Mouse (Mus musculus): Measurements from ENCODE around the gene Tmem120b. TPM values are rescaled to one million over a fixed set of nuclear protein-coding genes. Genes with fewer than 3 reads are reported as not detected.
A peak's percentile ranks its signal among the peaks of the same experiment; 100 is the strongest.

Gene Tmem120b
- polyA plus RNA-seq, 1 experiment from 2014 or later = 9.0 TPM

- WGBS = 96% methylated on average over 1 of the region's 1 CpGs
- H3K4me1 ChIP-seq = peaks cover 22% of the 10 kb centered on the region
- H3K4me3 ChIP-seq (replicated peaks) = no peak overlapping the region
- H3K27me3 ChIP-seq = peaks cover 11% of the 10 kb centered on the region; the same call in 1 of the 2 replicates
- no peak overlapping the region for H3K4me2 ChIP-seq
- H3K9ac ChIP-seq = no peak overlapping the region
- H3K36me3 ChIP-seq (replicated peaks) = no peaks in the 10 kb centered on the region
- H3K27ac ChIP-seq = no peak overlapping the region
- peaks cover 6% of the 10 kb centered on the region; the same call in 1 of the 2 replicates for H3K9me3 ChIP-seq
- no peak for ATAC-seq (ENCODE audit: low FRiP score)
These were observed 11.4 kb downstream of the Tmem120b start for GRCm38 (mm10) chr5:123079568-123079967.

DNA sequence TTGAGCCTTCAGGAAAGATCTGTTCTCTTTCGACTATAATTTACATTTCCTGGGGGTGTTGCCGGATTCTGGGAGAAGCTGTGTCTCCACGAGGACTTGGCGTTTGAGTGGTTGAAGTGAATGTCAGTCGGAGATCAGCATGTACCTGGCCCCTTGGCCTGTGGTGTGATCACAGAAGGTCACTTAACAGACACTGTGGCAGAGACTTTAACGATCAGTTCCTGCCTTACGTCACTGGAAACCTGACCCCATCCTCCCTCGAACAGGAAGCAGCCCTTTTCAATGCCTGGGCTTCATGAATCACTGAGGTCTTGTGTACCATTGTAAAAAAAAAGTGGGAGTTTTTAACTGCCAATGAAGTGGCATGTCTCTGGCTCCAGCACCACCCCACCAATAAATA, 11.8 kb downstream of the Tmem120b start:
- ATAC-seq (ENCODE audit: low FRiP score) = no peak
- no peak overlapping the region for H3K4me3 ChIP-seq (replicated peaks)
- H3K9me3 ChIP-seq = peaks cover 6% of the 10 kb centered on the region; the same call in 1 of the 2 replicates
- H3K36me3 ChIP-seq (replicated peaks) = no peaks in the 10 kb centered on the region
- H3K9ac ChIP-seq = no peak overlapping the region
- 90% methylated on average over 8 of the region's 8 CpGs for WGBS
- peaks cover 22% of the 10 kb centered on the region for H3K4me1 ChIP-seq
- H3K4me2 ChIP-seq = no peak overlapping the region
- peaks cover 10% of the 10 kb centered on the region; the same call in 1 of the 2 replicates for H3K27me3 ChIP-seq
- no peak overlapping the region for H3K27ac ChIP-seq

GRCm38 (mm10) chr5:123080510-123080909, 12.3 kb downstream of the Tmem120b start:
- H3K27ac ChIP-seq = no peak overlapping the region
- H3K36me3 ChIP-seq (replicated peaks) = no peaks in the 10 kb centered on the region
- H3K9me3 ChIP-seq = peaks cover 6% of the 10 kb centered on the region; the same call in 1 of the 2 replicates
- ATAC-seq (ENCODE audit: low FRiP score) = no peak
- H3K9ac ChIP-seq = no peak overlapping the region
- peaks cover 19% of the 10 kb centered on the region for H3K4me1 ChIP-seq
- H3K27me3 ChIP-seq = peaks cover 6% of the 10 kb centered on the region; the same call in 1 of the 2 replicates
- no peak overlapping the region for H3K4me3 ChIP-seq (replicated peaks)
- 94% methylated on average over 12 of the region's 13 CpGs for WGBS
- no peak overlapping the region for H3K4me2 ChIP-seq

- Histone ChIP-seq H3K27ac (no peak overlapping the region), H3K4me2 (no peak overlapping the region), H3K4me1 (no peaks in the 10 kb centered on the region), H3K27me3 (no peaks in the 10 kb centered on the region), H3K36me3 (replicated peaks) (no peaks in the 10 kb centered on the region), H3K9me3 (peaks cover 6% of the 10 kb centered on the region; the same call in 1 of the 2 replicates), H3K9ac (no peak overlapping the region), H3K4me3 (replicated peaks) (no peak overlapping the region)
- 85% methylated on average over 13 of the region's 13 CpGs for WGBS
- ATAC-seq (ENCODE audit: low FRiP score) = no peak
These were observed 15.3 kb downstream of the Tmem120b start for GRCm38 (mm10) chr5:123083340-123084050.

- no peak for ATAC-seq (ENCODE audit: low FRiP score)
- no peaks in the 10 kb centered on the region for H3K4me1 ChIP-seq
- no peak overlapping the region for H3K4me3 ChIP-seq (replicated peaks)
- no peak overlapping the region for H3K27ac ChIP-seq
- 84% methylated on average over 2 of the region's 2 CpGs for WGBS
- H3K27me3 ChIP-seq = no peaks in the 10 kb centered on the region
- no peaks in the 10 kb centered on the region for H3K9me3 ChIP-seq
- H3K4me2 ChIP-seq = no peak overlapping the region
- no peak overlapping the region for H3K9ac ChIP-seq
- no peaks in the 10 kb centered on the region for H3K36me3 ChIP-seq (replicated peaks)
These were observed 18.3 kb downstream of the Tmem120b start for GRCm38 (mm10) chr5:123086501-123086900.

- Histone ChIP-seq H3K9me3 (no peaks in the 10 kb centered on the region), H3K27me3 (no peaks in the 10 kb centered on the region), H3K27ac (no peak overlapping the region), H3K4me2 (no peak overlapping the region), H3K36me3 (replicated peaks) (no peaks in the 10 kb centered on the region), H3K9ac (no peak overlapping the region), H3K4me3 (replicated peaks) (no peak overlapping the region), H3K4me1 (no peaks in the 10 kb centered on the region)
- ATAC-seq (ENCODE audit: low FRiP score) = no peak
- 95% methylated on average over 4 of the region's 4 CpGs for WGBS
These were observed 20.6 kb downstream of the Tmem120b start for GRCm38 (mm10) chr5:123088784-123089183.

GRCm38 (mm10) chr5:123090560-123091306, 22.5 kb downstream of the Tmem120b start:
- Histone ChIP-seq H3K27ac (no peak overlapping the region), H3K9ac (no peak overlapping the region), H3K9me3 (no peaks in the 10 kb centered on the region), H3K36me3 (replicated peaks) (no peaks in the 10 kb centered on the region), H3K4me1 (no peaks in the 10 kb centered on the region), H3K4me3 (replicated peaks) (no peak overlapping the region), H3K4me2 (no peak overlapping the region), H3K27me3 (no peaks in the 10 kb centered on the region)
- ATAC-seq (ENCODE audit: low FRiP score) = no peak
- WGBS = 85% methylated on average over 10 of the region's 10 CpGs

GRCm38 (mm10) chr5:123093077-123093633, 24.9 kb downstream of the Tmem120b start:
- Histone ChIP-seq H3K4me3 (replicated peaks) (no peak overlapping the region), H3K4me2 (no peak overlapping the region), H3K36me3 (replicated peaks) (no peaks in the 10 kb centered on the region), H3K27me3 (no peaks in the 10 kb centered on the region), H3K27ac (no peak overlapping the region), H3K4me1 (no peaks in the 10 kb centered on the region), H3K9ac (no peak overlapping the region), H3K9me3 (no peaks in the 10 kb centered on the region)
- 86% methylated on average over 14 of the region's 14 CpGs for WGBS
- ATAC-seq (ENCODE audit: low FRiP score) = no peak

DNA sequence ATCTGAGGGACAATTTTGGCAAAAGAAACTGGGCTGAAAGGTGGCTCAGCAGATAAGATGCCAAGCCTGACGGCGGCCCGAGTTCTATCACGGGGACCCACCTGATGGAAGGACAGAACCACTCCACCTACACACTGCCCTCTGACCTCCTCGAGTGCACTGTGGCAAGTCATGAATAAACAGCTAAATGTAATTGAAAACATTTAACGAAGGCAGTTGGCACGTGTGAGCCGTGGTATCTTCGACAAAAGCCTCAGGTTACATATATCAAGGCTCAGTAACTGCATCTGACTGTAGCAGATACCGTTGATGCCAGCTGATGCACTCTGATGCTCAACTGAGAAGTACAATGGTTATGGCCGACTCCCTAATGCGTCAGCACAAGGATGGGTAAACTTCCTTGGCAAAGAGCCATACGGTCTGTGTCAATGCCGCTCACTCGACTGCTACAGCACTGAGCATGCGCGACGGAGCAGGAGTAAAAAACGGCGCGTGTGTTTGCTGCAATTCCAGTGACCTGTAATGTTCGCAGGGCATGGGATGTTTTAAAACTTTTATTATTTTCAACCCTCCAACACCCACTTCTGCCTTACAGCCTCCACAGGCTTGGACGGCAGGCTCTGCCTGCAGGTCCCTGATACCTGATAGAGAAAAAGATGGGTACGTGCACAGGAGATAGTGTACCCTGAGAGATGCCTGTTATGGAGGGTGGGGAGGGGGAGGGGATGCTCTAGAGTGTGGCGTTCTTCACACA, 26.2 kb downstream of the Tmem120b start:
- Histone ChIP-seq H3K9me3 (no peaks in the 10 kb centered on the region), H3K27ac (no peak overlapping the region), H3K4me3 (replicated peaks) (no peak overlapping the region), H3K27me3 (no peaks in the 10 kb centered on the region), H3K4me2 (no peak overlapping the region), H3K4me1 (no peaks in the 10 kb centered on the region), H3K36me3 (replicated peaks) (no peaks in the 10 kb centered on the region), H3K9ac (no peak overlapping the region)
- 88% methylated on average over 25 of the region's 25 CpGs for WGBS
- no peak for ATAC-seq (ENCODE audit: low FRiP score)

DNA sequence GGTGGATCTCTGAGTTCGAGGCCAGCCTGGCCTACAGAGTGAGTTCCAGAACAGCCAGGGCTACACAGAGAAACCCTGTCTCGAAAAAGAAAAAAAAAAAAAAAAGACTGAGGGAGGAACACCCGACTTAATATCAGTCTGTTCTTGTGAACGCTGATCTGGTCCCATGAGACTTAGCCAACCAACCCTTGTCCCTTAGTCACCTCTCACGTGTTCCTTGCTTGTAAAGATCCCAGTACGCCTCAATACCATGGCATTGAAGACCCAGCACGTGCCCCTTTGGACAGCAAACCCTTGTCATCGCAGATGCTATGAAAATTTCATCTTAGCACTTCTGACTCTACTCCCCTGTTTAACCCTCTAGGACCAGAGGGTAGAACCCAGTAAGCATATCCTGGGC, 28.1 kb downstream of the Tmem120b start:
- H3K27me3 ChIP-seq = no peaks in the 10 kb centered on the region
- 92% methylated on average over 8 of the region's 8 CpGs for WGBS
- H3K4me1 ChIP-seq = no peaks in the 10 kb centered on the region
- H3K4me3 ChIP-seq (replicated peaks) = no peak overlapping the region
- no peaks in the 10 kb centered on the region for H3K9me3 ChIP-seq
- no peak overlapping the region for H3K9ac ChIP-seq
- no peak for ATAC-seq (ENCODE audit: low FRiP score)
- H3K36me3 ChIP-seq (replicated peaks) = no peaks in the 10 kb centered on the region; the same call in 1 of the 2 replicates
- no peak overlapping the region for H3K27ac ChIP-seq
- H3K4me2 ChIP-seq = no peak overlapping the region

- WGBS = 70% methylated on average over 2 of the region's 2 CpGs
- Histone ChIP-seq H3K27ac (no peak overlapping the region), H3K4me2 (no peak overlapping the region), H3K9ac (no peak overlapping the region), H3K27me3 (no peaks in the 10 kb centered on the region), H3K9me3 (no peaks in the 10 kb centered on the region), H3K36me3 (replicated peaks) (no peaks in the 10 kb centered on the region; the same call in 1 of the 2 replicates), H3K4me1 (no peaks in the 10 kb centered on the region), H3K4me3 (replicated peaks) (no peak overlapping the region)
- ATAC-seq (ENCODE audit: low FRiP score) = no peak
These were observed 30.3 kb downstream of the Tmem120b start for GRCm38 (mm10) chr5:123098487-123098886.

- Histone ChIP-seq H3K9me3 (no peaks in the 10 kb centered on the region), H3K27me3 (no peaks in the 10 kb centered on the region), H3K4me1 (no peaks in the 10 kb centered on the region), H3K4me2 (no peak overlapping the region), H3K36me3 (replicated peaks) (no peaks in the 10 kb centered on the region; the same call in 1 of the 2 replicates), H3K9ac (no peak overlapping the region), H3K4me3 (replicated peaks) (no peak overlapping the region), H3K27ac (0 out of 2 replicates have a peak overlapping the region, but pooled peaks have one; percentile 16)
- 76% methylated on average over 7 of the region's 7 CpGs for WGBS
- ATAC-seq (ENCODE audit: low FRiP score) = no peak
These were observed 34.2 kb downstream of the Tmem120b start for GRCm38 (mm10) chr5:123102376-123102775.
